Mouse (Mus musculus): Measurements from ENCODE around the gene Slc44a2. TPM values are rescaled to one million over a fixed set of nuclear protein-coding genes. Genes with fewer than 3 reads are reported as not detected.

Slc44a2 gene
- total and polyA plus RNA-seq, 3 experiments = 22.1 to 62.9 (median 36.5) TPM

GRCm38 (mm10) chr9:21276307-21276706, 44.2 kb upstream of the Slc44a2 start:
- in situ Hi-C loops (cut with MboI; ENCODE audit: low pct_ligation_motif_present, low pct_unique_long_range_greater_than_20kb, low sequenced_read_pairs) = loop anchor here (5.0 kb wide), 1 partner anchor 49 kb away; no protein-coding TSS in a partner anchor
- dilution Hi-C loops (cut with MboI; ENCODE audit: extremely low pct_ligation_motif_present, extremely low pct_unique_long_range_greater_than_20kb, low sequenced_read_pairs) = no loop called here
- H3K4me3 ChIP-seq (replicated peaks in 1 of 3; ENCODE audit: low read depth in 2 of 3, low read length in 2 of 3, poor library complexity in 1 of 3) = no peak overlapping the region
- no peak overlapping the region for H3K9ac ChIP-seq (ENCODE audit: insufficient read depth, low read depth)
- H3K4me2 ChIP-seq (ENCODE audit: insufficient read depth, low read depth, poor library complexity, severe bottlenecking) = no peak overlapping the region
- DNase-seq (ENCODE audit: extremely low read depth) = no peak
- 0 out of 2 replicates have a peak, but pooled peaks cover 3% of the 10 kb centered on the region for H3K79me2 ChIP-seq (replicated peaks; ENCODE audit: control insufficient read depth, extremely low read depth, insufficient read depth, poor library complexity, severe bottlenecking)
- H3K27ac ChIP-seq (ENCODE audit: insufficient read depth, low read depth) = no peak overlapping the region
- TF ChIP-seq POLR2AphosphoS2 (IDR thresholded peaks at IDR 0.05; ENCODE audit: low read depth, low read length) (peak; percentile 18; the same call in 1 of the 2 replicates), JUN (IDR thresholded peaks at IDR 0.05; ENCODE audit: insufficient read depth, low read depth, low read length) (no peak)
- H3K9me3 ChIP-seq (replicated peaks; ENCODE audit: low read length) = no peaks in the 10 kb centered on the region
- no peaks in the 10 kb centered on the region for H3K27me3 ChIP-seq (replicated peaks)
- peaks cover 88 to 97% of the 10 kb centered on the region in 2 experiments for H3K36me3 ChIP-seq (replicated peaks in 1 of 2; ENCODE audit: control insufficient read depth in 1 of 2, insufficient read depth in 1 of 2, low read length in 1 of 2)
- H3K4me1 ChIP-seq (ENCODE audit: control insufficient read depth in 1 of 2, insufficient read depth in 2 of 2) = no peaks in the 10 kb centered on the region

- in situ Hi-C loops (cut with MboI; ENCODE audit: low pct_ligation_motif_present, low pct_unique_long_range_greater_than_20kb, low sequenced_read_pairs) (loop anchor here (5.0 kb wide), 1 partner anchor 50 kb away; no protein-coding TSS in a partner anchor), dilution Hi-C loops (cut with MboI; ENCODE audit: extremely low pct_ligation_motif_present, extremely low pct_unique_long_range_greater_than_20kb, low sequenced_read_pairs) (no loop called here)
- DNase-seq (ENCODE audit: extremely low read depth) = no peak
- TF ChIP-seq NELFE (IDR thresholded peaks at IDR 0.05; ENCODE audit: low read depth, low read length) = no peak
- no peak for TF ChIP-seq PAX5 (IDR thresholded peaks at IDR 0.05; ENCODE audit: low read length)
- TF ChIP-seq KAT2A (IDR thresholded peaks at IDR 0.05; ENCODE audit: insufficient replicate concordance, low read length) = no peak
- TF ChIP-seq UBTF (IDR thresholded peaks at IDR 0.05; ENCODE audit: low read depth, low read length) = no peak
- TF ChIP-seq CTCF (conservative IDR thresholded peaks at IDR 0.05 in 1 of 2, IDR thresholded peaks at IDR 0.05 in 1 of 2; ENCODE audit: low read depth in 2 of 2, low read length in 2 of 2) = no peak
- no peak for TF ChIP-seq USF1 (IDR thresholded peaks at IDR 0.05; ENCODE audit: low read depth, low read length)
- TF ChIP-seq SMC3 (IDR thresholded peaks at IDR 0.05; ENCODE audit: low read depth, low read length) = no peak
- no peak for TF ChIP-seq CHD2 (IDR thresholded peaks at IDR 0.05; ENCODE audit: low read length)
- no peak for TF ChIP-seq MAX (IDR thresholded peaks at IDR 0.05; ENCODE audit: low read length)
- TF ChIP-seq E2F4 (IDR thresholded peaks at IDR 0.05; ENCODE audit: insufficient replicate concordance, low read depth, low read length) = no peak
- TF ChIP-seq GABPA (IDR thresholded peaks at IDR 0.05; ENCODE audit: insufficient replicate concordance, low read depth, low read length) = no peak
- TF ChIP-seq ZKSCAN1 (IDR thresholded peaks at IDR 0.05; ENCODE audit: borderline replicate concordance, low read depth, low read length) = no peak
- no peak for TF ChIP-seq TCF12 (IDR thresholded peaks at IDR 0.05; ENCODE audit: low read depth, low read length)
- TF ChIP-seq JUN (IDR thresholded peaks at IDR 0.05; ENCODE audit: insufficient read depth, low read depth, low read length) = no peak
- Histone ChIP-seq H3K9ac (ENCODE audit: insufficient read depth, low read depth) (no peak overlapping the region), H3K27ac (ENCODE audit: insufficient read depth, low read depth) (no peak overlapping the region), H3K4me3 (replicated peaks in 1 of 3; ENCODE audit: low read depth in 2 of 3, low read length in 2 of 3, poor library complexity in 1 of 3) (no peak overlapping the region), H3K36me3 (replicated peaks in 1 of 2; ENCODE audit: control insufficient read depth in 1 of 2, insufficient read depth in 1 of 2, low read length in 1 of 2) (peaks cover 88 to 96% of the 10 kb centered on the region in 2 experiments), H3K4me2 (ENCODE audit: insufficient read depth, low read depth, poor library complexity, severe bottlenecking) (no peak overlapping the region), H3K79me2 (replicated peaks; ENCODE audit: control insufficient read depth, extremely low read depth, insufficient read depth, poor library complexity, severe bottlenecking) (0 out of 2 replicates have a peak, but pooled peaks cover 3% of the 10 kb centered on the region), H3K27me3 (replicated peaks) (no peaks in the 10 kb centered on the region), H3K4me1 (ENCODE audit: control insufficient read depth in 1 of 2, insufficient read depth in 2 of 2) (no peaks in the 10 kb centered on the region), H3K9me3 (replicated peaks; ENCODE audit: low read length) (no peaks in the 10 kb centered on the region)
Measured at GRCm38 (mm10) chr9:21277776-21278175, 42.7 kb upstream of the Slc44a2 start.

Data from CH12.LX (cell line).